Mouse (Mus musculus): ENCODE results near the gene Rnf20.
A peak's percentile ranks its signal among the peaks of the same experiment; 100 is the strongest.
"Not testable (repeated sequence)": the region's sequence is repeated elsewhere in the genome, so short reads cannot be mapped to it uniquely, and the experiment has no call there.

Gene Rnf20

GRCm38 (mm10) chr4:49631319-49632138, at the start of gene Rnf20:
TSS of gene Rnf20 (plus strand) at chr4:49632006.
- peak; percentile 95 for DNase-seq (ENCODE audit: low read depth, low spot score)

GRCm38 (mm10) chr4:49583965-49584831, 47.6 kb upstream of the Rnf20 start:
- DNase-seq (ENCODE audit: low read depth, low spot score), result no peak

- no peak for DNase-seq (ENCODE audit: low read depth, low spot score)
Measured at GRCm38 (mm10) chr4:49585524-49586101, 46.2 kb upstream of the Rnf20 start.

- DNase-seq (ENCODE audit: low read depth, low spot score), result no peak
Measured at GRCm38 (mm10) chr4:49586811-49587210, 45.0 kb upstream of the Rnf20 start.

- DNase-seq (ENCODE audit: low read depth, low spot score), result no peak
Measured at GRCm38 (mm10) chr4:49590152-49590551, 41.7 kb upstream of the Rnf20 start.

GRCm38 (mm10) chr4:49596846-49597182, 35.0 kb upstream of the Rnf20 start:
- DNase-seq (ENCODE audit: low read depth, low spot score), result no peak

- DNase-seq (ENCODE audit: low read depth, low spot score), result no peak
Measured at GRCm38 (mm10) chr4:49597183-49598100, 34.4 kb upstream of the Rnf20 start, which contains the start of gene Tmem246. TSS of gene Tmem246 (minus strand) at chr4:49597876.

GRCm38 (mm10) chr4:49603161-49603560, 28.6 kb upstream of the Rnf20 start:
- DNase-seq (ENCODE audit: low read depth, low spot score), result no peak

- no peak for DNase-seq (ENCODE audit: low read depth, low spot score)
Measured at GRCm38 (mm10) chr4:49604016-49604546, 27.7 kb upstream of the Rnf20 start.

GRCm38 (mm10) chr4:49604616-49605015, 27.2 kb upstream of the Rnf20 start:
- no peak for DNase-seq (ENCODE audit: low read depth, low spot score)

GRCm38 (mm10) chr4:49605459-49605858, 26.3 kb upstream of the Rnf20 start:
- DNase-seq (ENCODE audit: low read depth, low spot score), result no peak

- no peak for DNase-seq (ENCODE audit: low read depth, low spot score)
Measured at GRCm38 (mm10) chr4:49616924-49617323, 14.9 kb upstream of the Rnf20 start.

GRCm38 (mm10) chr4:49619861-49620260, 11.9 kb upstream of the Rnf20 start:
- peak; percentile 16 for DNase-seq (ENCODE audit: low read depth, low spot score)

GRCm38 (mm10) chr4:49622272-49622671, 9.5 kb upstream of the Rnf20 start:
- no peak for DNase-seq (ENCODE audit: low read depth, low spot score)

- no peak for DNase-seq (ENCODE audit: low read depth, low spot score)
Measured at GRCm38 (mm10) chr4:49623916-49624315, 7.9 kb upstream of the Rnf20 start.

- DNase-seq (ENCODE audit: low read depth, low spot score), result not testable (repeated sequence)
Measured at GRCm38 (mm10) chr4:49624969-49625368, 6.8 kb upstream of the Rnf20 start.

GRCm38 (mm10) chr4:49626973-49627372, 4.8 kb upstream of the Rnf20 start:
- peak; percentile 70 for DNase-seq (ENCODE audit: low read depth, low spot score)

- DNase-seq (ENCODE audit: low read depth, low spot score), result no peak
Measured at GRCm38 (mm10) chr4:49628941-49629340, 2.9 kb upstream of the Rnf20 start.

GRCm38 (mm10) chr4:49632139-49632481, 304 bp downstream of the Rnf20 start:
- no peak for DNase-seq (ENCODE audit: low read depth, low spot score)

- no peak for DNase-seq (ENCODE audit: low read depth, low spot score)
Measured at GRCm38 (mm10) chr4:49637821-49638220, 6.0 kb downstream of the Rnf20 start.

- no peak for DNase-seq (ENCODE audit: low read depth, low spot score)
Measured at GRCm38 (mm10) chr4:49639913-49640312, 8.1 kb downstream of the Rnf20 start.
